22 mouse cellular contexts compared by ENCODE assay signal in genomic region chr1:64519901-64520300, GRCm38 (mm10). TPM values are rescaled to one million over a fixed set of nuclear protein-coding genes. Genes with fewer than 3 reads are reported as not detected.
DNase-seq lines count a peak whose midpoint lies in the region; ATAC-seq and TF ChIP-seq lines count a peak whose summit lies in the region.
"Had no signal": no experiment of that assay in that cellular context is flagged by ENCODE, and none has a peak within 500 bp of the region (broad histone marks: within the 10 kb centered on the region; RNA-seq: fewer than 3 reads in every experiment).

No protein-coding gene starts in this region.

- H3K9me3 ChIP-seq in heart, embryonic 12.5 days (replicated peaks), result no peaks in the 10 kb centered on the region
- H3K9me3 ChIP-seq in lung, postnatal 0 days (ENCODE audit: low read length), result no peaks in the 10 kb centered on the region
- H3K9me3 ChIP-seq: embryonic facial prominence, embryonic 12.5 days; forebrain, embryonic 12.5 days; hindbrain, embryonic 12.5 days had no signal

- H3K27ac ChIP-seq in heart, embryonic 12.5 days (ENCODE audit: poor library complexity, severe bottlenecking), result 0 out of 2 replicates have a peak overlapping the region, but pooled peaks have one; percentile 21
- no peak overlapping the region for H3K27ac ChIP-seq in liver, adult 2 months (replicated peaks; ENCODE audit: insufficient read depth, low read depth, low read length)
- H3K27ac ChIP-seq in lung, postnatal 0 days (ENCODE audit: low read length), result no peak overlapping the region
- H3K27ac ChIP-seq: embryonic facial prominence, embryonic 12.5 days; forebrain, embryonic 12.5 days; hindbrain, embryonic 12.5 days had no signal

- ATAC-seq in heart, embryonic 12.5 days (ENCODE audit: insufficient number of reproducible peaks, low FRiP score), result no peak
- peak; percentile 71 for ATAC-seq in lung, postnatal 0 days
- ATAC-seq: activated CD4-positive, CD25-positive, alpha-beta regulatory T cell, adult 4 months; forebrain, embryonic 16.5 days; hindbrain, embryonic 16.5 days; inflammation-experienced regulatory T-cells, adult 6 months; Patski had no signal

- intact Hi-C loops in heart, postnatal 25 days (cut with DNase I), result no loop called here

- H3K9ac ChIP-seq in heart, embryonic 12.5 days, result no peak overlapping the region
- H3K9ac ChIP-seq in liver, adult 2 months (ENCODE audit: low read depth, low read length), result no peak overlapping the region
- H3K9ac ChIP-seq in lung, postnatal 0 days (replicated peaks; ENCODE audit: low read depth), result no peak overlapping the region
- H3K9ac ChIP-seq: embryonic facial prominence, embryonic 12.5 days; forebrain, embryonic 12.5 days; hindbrain, embryonic 12.5 days had no signal

- H3K4me1 ChIP-seq in heart, embryonic 12.5 days (replicated peaks), result peaks cover 32% of the 10 kb centered on the region
- no peaks in the 10 kb centered on the region for H3K4me1 ChIP-seq in liver, adult 2 months (ENCODE audit: control insufficient read depth, insufficient read depth, low read length)
- H3K4me1 ChIP-seq in lung, postnatal 0 days (ENCODE audit: insufficient read depth, low read depth, low read length), result no peaks in the 10 kb centered on the region
- H3K4me1 ChIP-seq: embryonic facial prominence, embryonic 12.5 days; forebrain, embryonic 12.5 days; hindbrain, embryonic 12.5 days had no signal

- TF ChIP-seq CTCF in liver, adult 2 months (IDR thresholded peaks at IDR 0.05; ENCODE audit: low read depth, low read length), result no peak
- TF ChIP-seq CTCF in lung, postnatal 0 days (IDR thresholded peaks at IDR 0.05), result no peak

- no peak for TF ChIP-seq EP300 in lung, postnatal 0 days (IDR thresholded peaks at IDR 0.05)

- TF ChIP-seq POLR2A in liver, adult 2 months (IDR thresholded peaks at IDR 0.05; ENCODE audit: extremely low read depth, insufficient read depth, low read length), result no peak

- WGBS in heart, embryonic 12.5 days, result 33% methylated on average over 1 of the region's 1 CpGs
- 72% methylated on average over 1 of the region's 1 CpGs for WGBS in liver, adult 2 months
- 57% methylated on average over 1 of the region's 1 CpGs for WGBS in lung, postnatal 0 days

- H3K4me3 ChIP-seq in heart, embryonic 12.5 days, result no peak overlapping the region
- no peak overlapping the region for H3K4me3 ChIP-seq in liver, adult 2 months (ENCODE audit: insufficient read depth, low read depth, low read length)
- no peak overlapping the region for H3K4me3 ChIP-seq in lung, postnatal 0 days (ENCODE audit: low read depth, low read length)
- H3K4me3 ChIP-seq: embryonic facial prominence, embryonic 12.5 days; forebrain, embryonic 12.5 days; hindbrain, embryonic 12.5 days had no signal

- no peaks in the 10 kb centered on the region for H3K36me3 ChIP-seq in heart, embryonic 12.5 days
- H3K36me3 ChIP-seq in liver, adult 2 months (ENCODE audit: control insufficient read depth, insufficient read depth, low read length), result no peaks in the 10 kb centered on the region
- no peaks in the 10 kb centered on the region for H3K36me3 ChIP-seq in lung, postnatal 0 days (ENCODE audit: insufficient read depth, low read length)
- H3K36me3 ChIP-seq: embryonic facial prominence, embryonic 12.5 days; forebrain, embryonic 12.5 days; hindbrain, embryonic 12.5 days had no signal

- H3K27me3 ChIP-seq in heart, embryonic 12.5 days (replicated peaks), result no peaks in the 10 kb centered on the region
- H3K27me3 ChIP-seq in liver, adult 2 months (ENCODE audit: control insufficient read depth, insufficient read depth, low read length), result no peaks in the 10 kb centered on the region
- H3K27me3 ChIP-seq in lung, postnatal 0 days (replicated peaks; ENCODE audit: insufficient read depth, low read length), result no peaks in the 10 kb centered on the region
- H3K27me3 ChIP-seq: CH12.LX; embryonic facial prominence, embryonic 12.5 days; forebrain, embryonic 12.5 days; hindbrain, embryonic 12.5 days had no signal

- H3K79me2 ChIP-seq in liver, adult 2 months (ENCODE audit: control insufficient read depth, insufficient read depth, low read length), result no peaks in the 10 kb centered on the region

- H3K4me2 ChIP-seq in heart, embryonic 12.5 days, result no peak overlapping the region
- no peak overlapping the region for H3K4me2 ChIP-seq in lung, postnatal 0 days (replicated peaks; ENCODE audit: low read depth, low read length)
- H3K4me2 ChIP-seq: embryonic facial prominence, embryonic 12.5 days; forebrain, embryonic 12.5 days; hindbrain, embryonic 12.5 days had no signal

- no peak for DNase-seq in heart, postnatal 25 days (ENCODE audit: low spot score)
- DNase-seq in liver, adult 2 months (ENCODE audit: extremely low read depth, low read depth, low spot score), result peak; percentile 19
- no peak for DNase-seq in liver
- peak; percentile 51 for DNase-seq in lung, postnatal 0 days (ENCODE audit: low spot score)
- DNase-seq in lung, postnatal 14 days, result no peak
- DNase-seq in urinary bladder, postnatal 25 days (ENCODE audit: low spot score), result no peak
- DNase-seq: adrenal gland, postnatal 14 days; cerebellum, adult 11-12 months; cerebellum, adult 9-10 months; cerebellum, postnatal 25 days; gastrocnemius, postnatal 10 days; heart, postnatal 14 days had no signal

RNA-seq across cellular contexts. Expression of gene Creb1, which starts 12.5 kb away (rescaled TPM):
- 28.9 and 29.6 TPM in 2 replicates for polyA plus RNA-seq in heart, embryonic 12.5 days (2016; fragmentation: Nextera tagmentation; extraction: Ambion mirVana)
- total RNA-seq in heart, postnatal 25 days (2021), result 10 to 100 TPM; 28.9 to 32.6 TPM
- total RNA-seq in liver, adult 2 months (2014; rRNA removed), result 14.3 TPM in 2 replicates
- 4.8 and 4.9 TPM in 2 replicates for polyA plus RNA-seq in liver, adult 2 months (2012; rRNA removed)
- 14.2 and 17.0 TPM in 2 replicates for polyA plus RNA-seq in lung, postnatal 0 days (2015; fragmentation: Nextera tagmentation; extraction: Ambion mirVana)

Comparison
In these comparisons a context has a peak if more than half of its experiments do, and no peak if none do; other contexts are left out.
1. DNase-seq: peak in liver, adult 2 months (single experiment) and lung, postnatal 0 days (single experiment); none in heart, postnatal 25 days (single experiment), liver (single experiment), lung, postnatal 14 days (single experiment) and urinary bladder, postnatal 25 days (single experiment).